Mouse (Mus musculus): ENCODE measurements around the gene Nrde2.

Gene Nrde2

GRCm38 (mm10) chr12:100182676-100183075 lies 23.2 kb upstream of the Nrde2 start:
- in situ Hi-C loops (cut with MboI; ENCODE audit: low sequenced_read_pairs) = loop anchor here (25.0 kb wide), 2 partner anchors 305 to 855 kb away; partner anchors contain the start of gene Ccdc88c

GRCm38 (mm10) chr12:100180802-100181201 lies 21.3 kb upstream of the Nrde2 start:
- in situ Hi-C loops (cut with MboI; ENCODE audit: low sequenced_read_pairs) = loop anchor here (25.0 kb wide), 2 partner anchors 306 to 856 kb away; partner anchors contain the start of gene Ccdc88c

GRCm38 (mm10) chr12:100178898-100179440 lies 19.5 kb upstream of the Nrde2 start:
- in situ Hi-C loops (cut with MboI; ENCODE audit: low sequenced_read_pairs) = loop anchor here (25.0 kb wide), 2 partner anchors 308 to 858 kb away; partner anchors contain the start of gene Ccdc88c

- in situ Hi-C loops (cut with MboI; ENCODE audit: low sequenced_read_pairs) = loop anchor here (25.0 kb wide), 2 partner anchors 311 to 861 kb away; partner anchors contain the start of gene Ccdc88c
Measured at GRCm38 (mm10) chr12:100176469-100177056, 17.1 kb upstream of the Nrde2 start.

- in situ Hi-C loops (cut with MboI; ENCODE audit: low sequenced_read_pairs) = loop anchor here (25.0 kb wide), 1 partner anchor 665 kb away; no protein-coding TSS in a partner anchor
Measured at GRCm38 (mm10) chr12:100172481-100172880, 13.0 kb upstream of the Nrde2 start.

- in situ Hi-C loops (cut with MboI; ENCODE audit: low sequenced_read_pairs) = loop anchor here (25.0 kb wide), 1 partner anchor 669 kb away; no protein-coding TSS in a partner anchor
Measured at GRCm38 (mm10) chr12:100167931-100168871, 8.7 kb upstream of the Nrde2 start.

- in situ Hi-C loops (cut with MboI; ENCODE audit: low sequenced_read_pairs) = loop anchor here (25.0 kb wide), 1 partner anchor 670 kb away; no protein-coding TSS in a partner anchor
Measured at GRCm38 (mm10) chr12:100167502-100167901, 8.0 kb upstream of the Nrde2 start.

GRCm38 (mm10) chr12:100166939-100167338 lies 7.5 kb upstream of the Nrde2 start:
- in situ Hi-C loops (cut with MboI; ENCODE audit: low sequenced_read_pairs) = loop anchor here (25.0 kb wide), 1 partner anchor 670 kb away; no protein-coding TSS in a partner anchor

GRCm38 (mm10) chr12:100166177-100166576 lies 6.7 kb upstream of the Nrde2 start:
- in situ Hi-C loops (cut with MboI; ENCODE audit: low sequenced_read_pairs) = loop anchor here (25.0 kb wide), 1 partner anchor 671 kb away; no protein-coding TSS in a partner anchor

GRCm38 (mm10) chr12:100164991-100165500 lies 5.6 kb upstream of the Nrde2 start:
- in situ Hi-C loops (cut with MboI; ENCODE audit: low sequenced_read_pairs) = loop anchor here (25.0 kb wide), 1 partner anchor 672 kb away; no protein-coding TSS in a partner anchor

- in situ Hi-C loops (cut with MboI; ENCODE audit: low sequenced_read_pairs) = loop anchor here (25.0 kb wide), 1 partner anchor 685 kb away; no protein-coding TSS in a partner anchor
Measured at GRCm38 (mm10) chr12:100152466-100152865, 7.0 kb downstream of the Nrde2 start.

GRCm38 (mm10) chr12:100144269-100144668 lies 15.2 kb downstream of the Nrde2 start:
- in situ Hi-C loops (cut with MboI; ENCODE audit: low sequenced_read_pairs) = no loop called here

GRCm38 (mm10) chr12:100143737-100144136 lies 15.7 kb downstream of the Nrde2 start:
- in situ Hi-C loops (cut with MboI; ENCODE audit: low sequenced_read_pairs) = no loop called here

- in situ Hi-C loops (cut with MboI; ENCODE audit: low sequenced_read_pairs) = no loop called here
Measured at GRCm38 (mm10) chr12:100142848-100143523, 16.5 kb downstream of the Nrde2 start.

- in situ Hi-C loops (cut with MboI; ENCODE audit: low sequenced_read_pairs) = no loop called here
Measured at GRCm38 (mm10) chr12:100135117-100135516, 24.3 kb downstream of the Nrde2 start.

GRCm38 (mm10) chr12:100134395-100134936 lies 25.0 kb downstream of the Nrde2 start:
- in situ Hi-C loops (cut with MboI; ENCODE audit: low sequenced_read_pairs) = no loop called here

GRCm38 (mm10) chr12:100131655-100132054 lies 27.8 kb downstream of the Nrde2 start:
- in situ Hi-C loops (cut with MboI; ENCODE audit: low sequenced_read_pairs) = no loop called here

- in situ Hi-C loops (cut with MboI; ENCODE audit: low sequenced_read_pairs) = no loop called here
Measured at GRCm38 (mm10) chr12:100131167-100131566, 28.3 kb downstream of the Nrde2 start.

GRCm38 (mm10) chr12:100128961-100129360 lies 30.5 kb downstream of the Nrde2 start:
- in situ Hi-C loops (cut with MboI; ENCODE audit: low sequenced_read_pairs) = no loop called here

- in situ Hi-C loops (cut with MboI; ENCODE audit: low sequenced_read_pairs) = no loop called here
Measured at GRCm38 (mm10) chr12:100128522-100128921, 30.9 kb downstream of the Nrde2 start.
